Mouse (Mus musculus) midbrain, embryonic 16.5 days (tissue): ENCODE results near the gene Dpf2. TPM values are rescaled to one million over a fixed set of nuclear protein-coding genes. Genes with fewer than 3 reads are reported as not detected.
A peak's percentile ranks its signal among the peaks of the same experiment; 100 is the strongest.

ENCODE experiments used
- ATAC-seq: fragments of 200-750 bp; cut with Nextera tagmentation; 2 replicates; pipeline ENCODE4 v1.8.0; 2017; ENCODE audit warnings: moderate TSS enrichment
- H3K27ac ChIP-seq: fragments of 300-500 bp; sonication (generic); 2 replicates; pipeline ENCODE4 v1.5.1; 2014; ENCODE audit warnings: mild to moderate bottlenecking, low read length, mixed read lengths
- H3K27me3 ChIP-seq: fragments of 300-500 bp; sonication (generic); 2 replicates; pipeline ENCODE4 v1.6.1; 2014; ENCODE audit warnings: low read depth, low read length, mixed read lengths; ENCODE audit not compliant: control insufficient read depth, insufficient read depth
- H3K36me3 ChIP-seq: fragments of 300-500 bp; sonication (generic); 2 replicates; pipeline ENCODE4 v1.6.1; 2014; ENCODE audit warnings: mild to moderate bottlenecking, low read length, moderate library complexity, mixed read lengths; ENCODE audit not compliant: control insufficient read depth, insufficient read depth
- H3K4me1 ChIP-seq: fragments of 300-500 bp; sonication (generic); 2 replicates; pipeline ENCODE4 v1.6.1; 2014; ENCODE audit warnings: mild to moderate bottlenecking, low read length, mixed read lengths; ENCODE audit not compliant: control insufficient read depth, insufficient read depth
- H3K4me2 ChIP-seq: fragments of 300-500 bp; sonication (generic); 2 replicates; pipeline ENCODE4 v1.6.1; 2014; ENCODE audit warnings: mild to moderate bottlenecking, low read length, mixed read lengths
- H3K4me3 ChIP-seq: fragments of 300-500 bp; sonication (generic); 2 replicates; pipeline ENCODE4 v1.5.1; 2014; ENCODE audit warnings: low read depth, mild to moderate bottlenecking, low read length, moderate library complexity, mixed read lengths
- H3K9ac ChIP-seq: fragments of 300-500 bp; sonication (generic); 2 replicates; pipeline ENCODE4 v1.6.1; 2014; ENCODE audit warnings: low read depth, low read length, mixed read lengths
- H3K9me3 ChIP-seq: fragments of 300-500 bp; sonication (generic); replicated peaks from 2 replicates; pipeline ENCODE4 v1.6.1; 2014; ENCODE audit warnings: mild to moderate bottlenecking, low read length, mixed read lengths; ENCODE audit not compliant: control insufficient read depth, poor library complexity, severe bottlenecking
- WGBS: fragments of 180-500 bp; shearing (Covaris S2); extraction: QIAGEN DNeasy Blood & Tissue Kit; methylation state at CpG from one replicate; pipeline ENCODE4 v1.1.7; 2014; 5-methylcytosine and 5-hydroxymethylcytosine counted together
- polyA plus RNA-seq: library from polyadenylated mRNA; unstranded; fragments of >200 nt; fragmentation: Nextera tagmentation; extraction: Ambion mirVana; gene quantifications from 2 replicates; pipeline ENCODE4 v1.2.1, GENCODE M21; 2015

Dpf2 gene
- polyA plus RNA-seq, 1 experiment from 2014 or later, result 105 TPM

DNA sequence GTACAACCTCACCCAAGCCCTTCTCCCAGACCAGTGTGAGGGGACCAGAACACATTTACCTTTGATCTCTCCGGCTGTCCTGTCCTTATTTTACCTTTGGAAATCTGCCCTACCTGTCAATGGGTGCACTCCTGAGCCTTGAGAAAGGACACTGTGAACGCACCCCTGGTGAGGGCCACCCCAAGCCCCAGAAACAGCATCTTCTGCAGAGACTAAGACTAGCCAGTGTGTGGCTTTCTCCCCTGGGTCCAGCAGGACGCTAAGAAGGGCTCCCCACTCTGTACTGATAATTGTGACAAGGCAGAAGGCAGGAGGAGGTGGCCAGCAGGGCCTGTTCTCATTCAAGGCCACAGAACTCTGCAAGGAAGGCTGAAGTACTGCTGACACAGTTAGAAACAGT lies 33.9 kb downstream of the Dpf2 start:
- WGBS, result 72% methylated on average over 3 of the region's 3 CpGs
- Histone ChIP-seq H3K9me3 (no peaks in the 10 kb centered on the region), H3K27ac (no peak overlapping the region), H3K4me1 (peaks cover 9% of the 10 kb centered on the region), H3K4me2 (no peak overlapping the region), H3K4me3 (no peak overlapping the region), H3K9ac (no peak overlapping the region), H3K36me3 (no peaks in the 10 kb centered on the region), H3K27me3 (no peaks in the 10 kb centered on the region)
- no peak for ATAC-seq

- no peak overlapping the region for H3K27ac ChIP-seq
- H3K27me3 ChIP-seq, result no peaks in the 10 kb centered on the region
- H3K9me3 ChIP-seq, result no peaks in the 10 kb centered on the region
- no peak overlapping the region for H3K4me3 ChIP-seq
- H3K9ac ChIP-seq, result no peak overlapping the region
- no peaks in the 10 kb centered on the region for H3K36me3 ChIP-seq
- H3K4me2 ChIP-seq, result no peak overlapping the region
- H3K4me1 ChIP-seq, result peaks cover 12% of the 10 kb centered on the region
- ATAC-seq, result no peak
- WGBS, result 76% methylated on average over 7 of the region's 7 CpGs
Observed at GRCm38 (mm10) chr19:5878362-5878722, 34.5 kb downstream of the Dpf2 start.

- Histone ChIP-seq H3K4me3 (no peak within 1 kb of the TSS), H3K4me1 (peaks cover 12% of the 10 kb centered on the region), H3K9me3 (no peaks in the 10 kb centered on the region), H3K4me2 (no peak within 1 kb of the TSS), H3K9ac (peak within 1 kb of the TSS; percentile 41; the same call in 1 of the 2 replicates), H3K27me3 (no peaks in the 10 kb centered on the region), H3K36me3 (no peaks in the 10 kb centered on the region), H3K27ac (no peak within 1 kb of the TSS)
- WGBS, result 49% methylated on average over 15 of the region's 15 CpGs
- no peak for ATAC-seq
Observed at GRCm38 (mm10) chr19:5877618-5878361, 35.0 kb downstream of the Dpf2 start, which contains the start of gene Slc25a45. Gene Slc25a45 (plus strand): TSS chr19:5877808.

DNA sequence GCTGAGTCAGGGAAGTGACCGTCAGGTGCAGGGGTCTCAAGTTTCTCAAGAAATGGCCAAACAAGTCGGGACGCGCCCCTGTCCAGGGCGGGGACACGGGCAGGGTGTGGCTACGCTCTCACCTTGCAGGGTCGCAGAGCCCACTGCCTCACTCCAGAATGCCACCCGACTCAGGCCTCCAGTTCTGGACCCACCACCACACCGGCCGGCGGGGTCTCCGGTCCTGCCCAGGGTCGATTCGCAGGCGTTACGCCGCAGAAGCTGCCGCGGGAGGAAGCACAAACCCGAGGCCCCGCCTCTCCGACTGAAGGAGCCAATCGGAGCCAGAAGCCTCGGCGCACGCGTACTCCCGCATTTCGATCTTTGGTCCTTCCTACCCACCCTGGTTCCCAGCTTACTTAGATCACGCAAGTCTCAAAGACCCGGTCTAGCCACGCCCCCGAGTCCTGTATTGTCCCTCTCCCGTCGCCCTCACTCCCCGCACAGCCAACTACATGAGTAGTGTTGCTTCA lies 37.8 kb downstream of the Dpf2 start, which contains the start of gene Frmd8:
Gene Frmd8 (minus strand): TSS at position 306 of the 512 bp plus-strand sequence.
- under 1% methylated on average over 37 of the region's 37 CpGs for WGBS
- Histone ChIP-seq H3K4me2 (peak within 1 kb of the TSS; percentile 95), H3K4me3 (peak within 1 kb of the TSS; percentile 76), H3K4me1 (peaks cover 14% of the 10 kb centered on the region), H3K9ac (peak within 1 kb of the TSS; percentile 88), H3K36me3 (no peaks in the 10 kb centered on the region), H3K9me3 (no peaks in the 10 kb centered on the region), H3K27ac (peak within 1 kb of the TSS; percentile 77), H3K27me3 (no peaks in the 10 kb centered on the region)
- peak; percentile 88 for ATAC-seq

- no peaks in the 10 kb centered on the region for H3K9me3 ChIP-seq
- WGBS, result 7% methylated on average over 13 of the region's 13 CpGs
- peak overlapping the region; percentile 76 for H3K4me3 ChIP-seq
- H3K4me1 ChIP-seq, result peaks cover 14% of the 10 kb centered on the region
- peak overlapping the region; percentile 88 for H3K9ac ChIP-seq
- peak overlapping the region; percentile 95 for H3K4me2 ChIP-seq
- no peak overlapping the region for H3K27ac ChIP-seq
- no peaks in the 10 kb centered on the region for H3K36me3 ChIP-seq
- H3K27me3 ChIP-seq, result no peaks in the 10 kb centered on the region
- peak; percentile 3; the same call in 1 of the 2 replicates for ATAC-seq
Observed at GRCm38 (mm10) chr19:5874391-5874968, 38.3 kb downstream of the Dpf2 start.

DNA sequence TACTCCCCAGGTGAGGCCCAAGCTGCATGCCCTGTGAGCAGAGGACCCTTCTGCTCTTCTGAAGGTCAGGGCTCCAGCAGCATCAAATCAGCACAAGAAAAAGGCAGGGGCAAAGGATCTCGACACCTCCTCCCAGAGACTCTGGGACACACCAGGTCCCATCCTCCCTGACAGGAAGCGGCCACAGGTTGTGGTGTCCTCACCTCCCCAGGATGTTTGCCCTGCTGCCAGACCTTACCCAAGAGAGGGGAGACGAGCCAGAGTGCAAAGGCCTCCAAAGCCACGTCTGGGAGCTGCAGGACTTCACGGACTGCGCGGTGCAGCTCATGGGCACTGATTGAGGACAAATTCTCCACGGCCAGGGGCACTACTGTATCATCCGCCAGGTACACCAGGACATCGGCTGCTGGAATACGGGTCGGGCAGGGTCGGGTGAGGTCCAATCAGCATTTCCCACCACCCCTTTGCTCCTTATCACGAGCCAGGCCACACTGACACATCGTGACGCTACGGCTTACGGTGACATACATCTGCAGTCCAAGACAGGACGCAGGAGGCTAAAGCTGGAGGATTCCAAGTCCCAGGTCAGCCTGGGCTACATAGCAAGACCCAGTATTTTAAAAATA lies 39.8 kb downstream of the Dpf2 start:
- H3K4me2 ChIP-seq, result no peak overlapping the region
- H3K9me3 ChIP-seq, result no peaks in the 10 kb centered on the region
- no peaks in the 10 kb centered on the region for H3K27me3 ChIP-seq
- 0 out of 2 replicates have a peak overlapping the region, but pooled peaks have one; percentile 4 for H3K9ac ChIP-seq
- no peak for ATAC-seq
- H3K27ac ChIP-seq, result no peak overlapping the region
- 0 out of 2 replicates have a peak, but pooled peaks cover 2% of the 10 kb centered on the region for H3K36me3 ChIP-seq
- 93% methylated on average over 19 of the region's 19 CpGs for WGBS
- H3K4me3 ChIP-seq, result no peak overlapping the region
- H3K4me1 ChIP-seq, result peaks cover 14% of the 10 kb centered on the region

DNA sequence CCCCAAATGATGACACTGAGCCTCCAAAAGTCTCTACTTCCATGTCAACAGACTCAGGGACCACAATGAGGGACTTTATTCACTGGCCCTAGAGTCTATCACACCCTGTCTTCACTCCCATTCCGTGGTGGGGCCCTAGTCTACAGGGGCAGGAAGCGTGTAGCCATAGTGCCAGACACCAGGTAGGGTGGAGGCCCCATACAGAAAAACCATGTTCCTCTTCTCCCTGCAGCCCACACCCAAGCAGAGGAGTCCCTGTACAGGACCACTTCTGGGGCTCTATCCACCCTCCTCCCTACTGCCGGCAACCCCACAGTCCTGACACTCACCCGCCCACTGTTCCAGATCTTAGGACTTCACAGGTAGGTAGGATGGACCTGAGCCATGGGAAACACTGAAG lies 40.3 kb downstream of the Dpf2 start:
- no peak overlapping the region for H3K9ac ChIP-seq
- WGBS, result 95% methylated on average over 4 of the region's 4 CpGs
- H3K36me3 ChIP-seq, result 0 out of 2 replicates have a peak, but pooled peaks cover 2% of the 10 kb centered on the region
- no peaks in the 10 kb centered on the region for H3K9me3 ChIP-seq
- no peak overlapping the region for H3K4me3 ChIP-seq
- H3K27me3 ChIP-seq, result no peaks in the 10 kb centered on the region
- ATAC-seq, result no peak
- no peak overlapping the region for H3K4me2 ChIP-seq
- no peak overlapping the region for H3K27ac ChIP-seq
- H3K4me1 ChIP-seq, result peaks cover 14% of the 10 kb centered on the region

- H3K9me3 ChIP-seq, result no peaks in the 10 kb centered on the region
- H3K4me2 ChIP-seq, result no peak overlapping the region
- H3K27ac ChIP-seq, result no peak overlapping the region
- H3K27me3 ChIP-seq, result no peaks in the 10 kb centered on the region
- no peak overlapping the region for H3K9ac ChIP-seq
- H3K4me3 ChIP-seq, result no peak overlapping the region
- H3K4me1 ChIP-seq, result peaks cover 14% of the 10 kb centered on the region
- WGBS, result 60% methylated on average over 6 of the region's 6 CpGs
- ATAC-seq, result no peak
- 0 out of 2 replicates have a peak, but pooled peaks cover 2% of the 10 kb centered on the region for H3K36me3 ChIP-seq
Observed at GRCm38 (mm10) chr19:5871683-5872082, 41.1 kb downstream of the Dpf2 start.
